Mouse (Mus musculus) right cerebral cortex, postnatal 36 days (tissue): Measurements from ENCODE around the gene Cd7.
"Not testable (repeated sequence)": the region's sequence is repeated elsewhere in the genome, so short reads cannot be mapped to it uniquely, and the experiment has no call there.

ENCODE experiments used
- DNase-seq, 2 experiments: peaks; one replicate each; pipeline ENCODE4 v3.0.0; 2022; ENCODE audit warnings: low spot score in 2 of 2, mixed read lengths in 1 of 2

Cd7 gene

GRCm38 (mm10) chr11:121047826-121048399 is 8.7 kb upstream of the Cd7 start:
- no peak for DNase-seq

DNA sequence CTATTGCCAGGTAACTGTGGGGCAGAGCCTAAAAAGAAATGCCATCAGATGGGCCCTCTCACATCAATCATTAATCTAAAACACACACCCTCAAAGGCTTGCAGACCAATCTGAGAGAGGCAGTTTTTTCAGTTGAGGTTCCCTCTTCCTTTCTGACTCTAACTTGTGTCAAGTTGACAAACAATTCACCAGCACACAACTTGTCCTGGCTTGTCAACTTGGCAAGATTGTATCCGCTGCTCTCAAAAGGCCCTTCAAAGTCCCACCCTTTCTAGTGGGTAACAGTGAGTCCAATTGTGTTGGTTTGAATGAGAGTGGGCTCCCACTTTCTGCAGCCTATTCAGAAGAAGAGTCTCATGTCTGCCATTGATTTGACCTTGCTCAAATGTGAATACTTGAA is 6.1 kb upstream of the Cd7 start:
- no peak for DNase-seq

DNA sequence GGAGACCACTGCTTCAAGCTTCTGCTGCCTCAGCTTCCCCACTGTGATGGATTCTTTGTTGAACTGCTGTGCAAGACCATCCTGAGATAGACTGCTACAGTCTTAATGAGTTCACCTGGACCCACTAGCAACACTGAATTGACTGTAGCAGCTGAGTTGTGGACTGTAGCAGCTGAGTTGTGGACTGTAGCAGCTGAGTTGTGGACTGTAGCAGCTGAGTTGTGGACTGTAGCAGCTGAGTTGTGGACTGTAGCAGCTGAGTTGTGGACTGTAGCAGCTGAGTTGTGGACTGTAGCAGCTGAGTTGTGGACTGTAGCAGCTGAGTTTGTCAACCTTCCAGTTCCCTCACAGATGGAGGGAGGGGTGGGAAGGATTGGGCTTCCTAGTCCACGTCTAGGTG is 3.8 kb upstream of the Cd7 start:
- DNase-seq: not testable (repeated sequence)

- no peak for DNase-seq
These were observed 3.3 kb upstream of the Cd7 start for GRCm38 (mm10) chr11:121042480-121042879.

DNA sequence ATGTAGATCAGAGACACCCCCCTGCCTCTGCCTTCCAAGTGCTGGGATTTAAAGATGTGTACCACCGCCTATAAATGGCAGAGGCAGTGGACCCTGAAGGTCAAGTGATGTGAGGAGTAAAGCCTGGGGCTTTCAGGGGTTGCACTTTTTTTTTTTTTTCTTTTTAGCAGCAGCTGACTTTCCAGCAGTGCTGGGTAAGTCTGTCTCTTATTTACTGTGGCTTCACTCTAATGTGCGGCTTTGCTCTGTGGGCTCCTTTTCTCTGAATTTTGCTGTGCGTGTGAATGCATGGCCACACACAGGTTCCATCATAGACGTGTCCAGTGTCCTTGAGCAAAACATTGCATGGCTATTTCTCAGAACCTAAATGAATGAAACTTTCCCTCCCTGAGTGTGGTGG is 2.4 kb upstream of the Cd7 start:
- no peak for DNase-seq

DNA sequence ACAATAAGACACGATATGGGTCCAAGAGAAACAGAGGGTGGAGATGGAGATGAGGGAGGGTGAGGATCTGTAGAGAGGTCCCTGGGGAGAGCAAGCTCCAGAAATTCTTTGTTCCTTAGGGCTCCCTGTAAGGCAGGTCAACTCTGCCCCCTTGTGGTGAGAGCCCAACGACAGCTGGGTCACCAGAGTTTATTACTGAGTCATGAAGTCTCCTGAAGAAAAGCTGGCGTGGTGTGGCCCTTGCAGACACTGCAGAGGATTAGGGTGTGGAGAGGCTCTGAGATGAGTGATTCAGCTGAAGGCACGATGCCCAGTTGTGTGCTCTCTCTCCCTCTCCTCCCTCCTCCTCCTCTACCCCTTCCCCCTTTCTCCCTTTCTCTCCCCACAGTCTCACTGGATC is 2.0 kb upstream of the Cd7 start:
- peak; percentile 56 to 64 for DNase-seq

DNA sequence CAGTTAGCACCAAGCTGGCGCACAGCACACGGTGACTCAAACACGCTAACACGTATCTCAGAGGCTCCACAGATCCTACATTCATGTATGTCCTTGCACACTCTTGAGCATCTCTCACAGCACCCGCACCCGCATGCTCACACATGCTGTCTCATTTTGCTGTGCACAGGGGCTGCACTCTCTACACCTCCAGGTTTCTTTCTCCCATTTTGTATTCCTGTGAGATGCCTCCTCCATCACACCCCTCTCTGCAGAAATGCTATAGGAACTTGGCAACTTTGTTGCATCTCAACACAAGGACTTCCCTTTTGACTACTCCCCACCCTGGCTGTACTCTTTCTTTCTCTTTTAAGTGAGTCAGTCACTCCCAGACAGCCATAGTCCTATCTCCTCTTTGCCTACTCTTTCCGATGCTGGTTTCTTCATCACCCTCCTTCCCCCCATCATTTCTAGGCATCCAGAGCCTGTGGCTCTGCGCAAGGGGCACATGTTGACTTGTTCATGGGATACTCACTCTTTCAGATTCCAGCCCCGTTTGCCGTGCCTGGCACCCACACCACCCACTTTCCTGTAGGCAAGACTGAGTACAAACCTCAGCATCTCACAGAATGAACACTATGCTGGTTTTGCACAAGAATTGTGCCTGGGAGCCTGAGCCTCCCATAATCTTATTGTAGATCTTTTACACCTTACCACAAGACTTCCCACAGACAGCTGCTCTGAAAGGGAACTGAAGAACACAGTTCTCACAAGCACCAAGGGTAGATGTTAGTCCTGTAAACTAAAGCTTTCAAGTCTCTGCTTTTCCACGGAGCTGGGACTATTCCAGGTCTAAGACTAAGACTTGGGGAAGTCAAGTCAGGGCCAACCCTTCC is 615 bp downstream of the Cd7 start:
- peak; percentile 43 to 50 for DNase-seq

- no peak for DNase-seq
These were observed 6.1 kb downstream of the Cd7 start for GRCm38 (mm10) chr11:121033118-121033517.

DNA sequence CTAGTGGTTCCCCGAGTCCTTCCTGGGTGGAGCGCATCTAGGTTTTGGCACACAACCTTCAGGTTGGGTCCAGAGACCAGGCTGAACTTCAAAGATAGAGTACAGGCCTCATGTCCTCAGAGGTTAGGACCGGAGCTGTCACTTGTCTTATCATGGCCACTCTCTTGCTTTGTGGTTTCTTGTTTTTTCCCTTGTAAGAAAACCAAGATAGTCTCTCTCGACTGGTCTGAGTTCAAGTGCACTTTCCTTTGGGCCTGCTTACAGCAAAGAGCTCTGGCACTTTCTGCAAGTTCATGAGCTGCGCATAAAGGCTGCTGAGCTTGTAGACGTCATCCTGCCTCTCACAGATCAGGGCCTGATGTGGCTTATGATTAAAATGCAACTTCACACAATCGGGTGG is 12.0 kb downstream of the Cd7 start:
- DNase-seq: no peak

DNA sequence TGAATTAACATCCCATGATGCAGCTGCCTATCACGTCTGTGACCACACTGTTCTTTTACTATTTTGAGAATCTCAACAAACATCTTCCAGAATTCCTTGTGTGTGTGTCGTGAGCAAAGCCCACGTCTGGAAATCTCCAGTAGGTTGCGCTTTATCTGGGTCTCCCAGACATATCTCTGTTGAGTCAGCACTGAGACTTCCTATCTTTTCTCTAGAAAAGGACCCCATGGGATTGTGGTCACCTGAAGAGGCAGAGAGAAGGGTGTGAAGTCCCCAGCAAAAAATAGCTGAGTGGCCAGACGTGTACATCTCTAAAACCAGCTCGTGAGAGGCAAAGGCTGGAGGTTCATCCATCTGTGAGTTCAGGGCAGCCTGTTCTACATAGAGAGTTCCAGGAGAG is 15.1 kb downstream of the Cd7 start:
- DNase-seq: peak in 1 of 2 experiments; percentile 38

DNA sequence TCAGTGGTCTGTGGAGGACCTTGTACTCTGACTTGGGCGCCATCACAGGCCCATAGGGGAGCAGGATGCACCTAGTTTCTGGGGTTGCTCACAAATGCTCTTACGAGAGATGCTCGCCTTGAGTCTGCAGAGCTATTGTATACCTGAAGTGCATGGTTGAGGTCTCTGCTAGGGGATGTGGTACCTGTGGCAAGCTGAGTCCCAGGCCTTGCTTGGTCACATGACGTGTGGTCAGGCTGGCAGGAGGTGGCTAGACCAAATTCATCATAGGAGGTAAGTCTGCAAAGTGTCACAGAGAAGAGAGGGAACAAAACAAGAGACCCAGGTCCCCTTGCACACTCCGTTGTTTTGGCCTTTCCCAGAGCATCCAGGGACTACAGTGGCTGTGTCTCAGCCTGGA is 19.7 kb downstream of the Cd7 start:
- DNase-seq: no peak

- DNase-seq: peak in 1 of 2 experiments; percentile 38
These were observed 21.5 kb downstream of the Cd7 start for GRCm38 (mm10) chr11:121017703-121018102.

GRCm38 (mm10) chr11:121015472-121015871 is 23.7 kb downstream of the Cd7 start:
- DNase-seq: no peak

DNA sequence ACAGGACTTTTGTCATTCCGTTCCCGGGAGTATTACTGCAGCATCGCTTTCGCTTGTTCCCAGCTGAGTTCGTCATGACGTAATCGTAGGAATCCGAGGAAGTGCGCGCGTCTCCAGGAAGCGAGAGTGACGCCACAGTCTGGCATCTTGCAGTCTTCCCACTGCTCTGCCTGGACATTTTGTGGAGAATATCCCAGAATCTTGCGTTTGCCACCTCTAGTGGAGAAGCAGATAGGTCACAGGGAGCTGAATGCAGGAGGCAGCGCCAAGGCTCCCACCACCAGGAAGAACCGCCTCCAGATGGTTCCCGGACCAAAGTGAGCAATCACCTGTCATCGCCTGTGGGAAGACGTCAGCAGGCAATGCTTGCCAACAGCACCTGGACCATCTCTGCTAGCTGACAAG is 24.3 kb downstream of the Cd7 start:
- DNase-seq: peak; percentile 59 to 68

DNA sequence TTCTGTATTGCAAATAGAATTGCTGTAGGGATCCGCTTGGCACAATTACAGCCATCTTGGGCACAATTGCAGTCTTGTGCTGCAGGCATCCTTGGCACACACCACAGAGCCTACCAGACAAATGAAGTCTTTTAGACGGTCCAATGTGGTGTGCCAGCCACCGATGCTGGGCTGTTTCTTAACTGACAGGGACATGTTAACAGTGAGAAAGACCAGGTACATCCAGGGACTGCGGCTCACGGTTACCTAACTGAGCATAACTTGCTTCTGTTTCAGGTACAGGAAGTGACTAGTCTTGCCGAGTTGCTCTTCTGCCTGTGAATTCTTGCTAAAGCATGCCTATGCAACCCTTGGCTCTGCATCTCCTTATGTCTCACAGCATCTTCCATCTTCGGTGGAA is 25.6 kb downstream of the Cd7 start:
- no peak for DNase-seq

DNA sequence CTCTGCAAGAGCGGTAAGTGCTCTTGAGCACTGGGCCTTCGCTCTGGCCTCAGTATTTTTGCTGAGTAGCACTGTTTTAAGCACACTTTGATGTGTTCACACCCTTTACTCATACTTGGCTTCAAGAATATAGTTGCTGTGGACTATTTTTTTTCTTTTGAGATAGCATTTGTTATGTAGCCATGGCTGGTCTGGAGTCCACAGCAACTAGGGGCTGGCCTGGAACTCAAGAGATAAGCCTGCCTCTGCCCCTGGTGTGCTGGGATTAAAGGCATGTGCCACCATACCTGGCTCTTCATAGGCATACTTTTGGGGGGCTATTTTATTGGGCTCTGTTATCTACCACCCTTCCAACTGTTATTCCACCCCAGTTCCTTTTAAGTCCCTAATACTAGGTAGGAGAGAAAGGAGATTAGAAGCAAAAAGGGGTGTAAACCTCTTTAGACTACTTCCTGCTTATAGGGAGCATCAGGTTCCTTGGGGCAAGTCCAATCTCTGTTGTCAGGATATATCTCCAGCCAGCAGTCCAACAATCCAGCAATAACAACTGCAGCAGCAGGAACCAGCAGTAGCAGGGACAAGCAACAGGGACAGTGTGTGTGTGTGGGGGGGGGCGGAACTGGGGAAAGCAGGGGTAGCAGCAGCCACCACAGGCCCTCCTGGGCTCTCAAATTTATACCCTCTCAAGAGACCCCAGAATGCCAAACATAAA is 29.0 kb downstream of the Cd7 start:
- no peak for DNase-seq

DNA sequence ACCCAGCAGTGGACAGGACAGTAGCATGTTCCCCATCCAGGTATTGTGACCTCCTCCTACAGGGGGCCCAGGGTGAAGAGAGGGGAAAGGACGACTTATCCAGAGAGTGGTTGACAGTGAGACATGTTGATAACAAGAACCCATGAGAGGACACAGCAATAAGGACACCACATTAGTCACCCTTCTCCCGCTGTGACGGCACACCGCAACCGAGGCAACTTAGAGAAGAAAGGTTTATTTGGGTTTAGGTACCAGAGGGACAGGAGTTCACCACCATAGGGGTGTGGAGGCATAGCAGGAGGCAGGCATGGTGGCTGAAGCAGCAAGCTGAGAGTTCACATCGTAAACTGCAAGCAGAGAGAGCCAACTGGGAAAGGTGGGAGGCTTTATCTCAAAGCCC is 33.0 kb downstream of the Cd7 start:
- DNase-seq: no peak

DNA sequence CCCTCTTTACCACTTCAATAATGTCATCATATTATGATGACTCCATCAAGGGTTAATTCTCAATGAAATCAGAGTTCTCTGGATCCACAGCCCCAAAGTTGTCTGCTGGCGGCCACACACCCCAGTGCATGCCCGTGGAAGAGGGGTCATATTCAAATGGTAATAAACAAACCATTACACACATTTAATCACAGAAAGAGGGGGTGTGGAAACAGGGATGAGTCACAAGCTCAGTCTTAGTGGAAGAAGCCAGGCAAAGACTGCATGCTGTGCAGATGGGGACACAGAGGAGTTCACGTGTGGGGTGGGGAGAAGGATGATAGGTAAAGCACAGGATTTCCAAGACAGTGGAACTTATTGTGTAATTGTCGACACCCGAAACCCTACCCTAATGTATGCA is 34.9 kb downstream of the Cd7 start:
- no peak for DNase-seq

DNA sequence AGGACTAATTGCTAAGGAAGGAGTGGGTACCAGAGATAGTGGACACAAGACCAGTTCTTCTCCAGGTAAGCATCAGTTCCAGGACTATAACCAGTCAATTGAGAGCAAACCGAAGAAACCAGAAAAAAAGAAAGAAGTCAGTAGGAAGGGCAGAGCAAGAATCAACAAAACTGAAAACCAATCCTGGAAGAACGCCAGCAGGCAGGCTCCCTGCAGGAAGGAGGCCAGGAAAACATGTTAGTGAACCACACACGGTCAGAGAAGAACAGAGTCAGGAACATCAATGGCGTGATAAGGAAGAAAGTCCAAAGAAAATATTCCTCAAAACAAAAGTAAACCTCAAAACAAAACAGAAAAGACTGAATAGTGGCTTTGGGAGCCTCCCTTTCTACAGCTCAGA is 37.3 kb downstream of the Cd7 start:
- DNase-seq: no peak

GRCm38 (mm10) chr11:120994741-120995140 is 44.5 kb downstream of the Cd7 start:
- no peak for DNase-seq

DNA sequence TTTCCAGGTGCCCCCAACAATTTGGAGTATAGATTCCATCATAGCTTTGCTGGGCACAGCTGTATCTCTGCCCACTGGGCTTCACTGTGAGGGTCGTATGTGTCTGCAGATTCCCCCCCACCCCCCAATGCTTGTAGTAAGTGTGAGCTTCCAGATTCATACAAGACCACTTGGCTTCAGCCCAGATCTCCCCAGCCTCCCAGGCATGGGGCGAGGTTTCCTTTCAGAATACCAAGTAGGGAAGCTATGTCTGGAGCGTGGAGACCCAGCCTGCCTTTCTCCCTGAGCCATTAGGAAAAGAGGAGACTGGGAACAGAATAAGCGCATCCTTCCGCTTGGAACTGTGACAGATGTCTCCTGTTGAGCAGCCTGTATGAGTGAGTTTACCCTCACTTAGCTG is 45.6 kb downstream of the Cd7 start:
- no peak for DNase-seq

DNA sequence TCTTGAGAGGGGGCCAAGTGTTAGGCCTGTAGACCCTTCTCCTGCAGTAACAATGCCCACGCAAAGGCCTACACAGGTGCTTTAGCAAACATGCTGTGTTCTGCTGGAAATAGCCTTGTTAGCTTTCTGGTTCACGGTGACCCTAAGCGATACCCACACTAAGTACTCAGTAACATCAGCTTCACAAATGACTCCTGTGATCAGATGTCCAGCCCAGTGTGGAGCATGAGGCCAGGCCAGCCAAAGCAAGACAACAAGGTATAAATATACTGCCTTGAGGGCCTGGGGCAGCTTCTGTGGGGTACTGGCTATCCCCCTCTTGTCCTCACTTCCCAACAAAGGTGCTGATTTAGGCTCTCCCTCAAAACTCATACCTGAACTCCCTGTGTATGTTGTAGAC is 46.1 kb downstream of the Cd7 start:
- DNase-seq: no peak

DNA sequence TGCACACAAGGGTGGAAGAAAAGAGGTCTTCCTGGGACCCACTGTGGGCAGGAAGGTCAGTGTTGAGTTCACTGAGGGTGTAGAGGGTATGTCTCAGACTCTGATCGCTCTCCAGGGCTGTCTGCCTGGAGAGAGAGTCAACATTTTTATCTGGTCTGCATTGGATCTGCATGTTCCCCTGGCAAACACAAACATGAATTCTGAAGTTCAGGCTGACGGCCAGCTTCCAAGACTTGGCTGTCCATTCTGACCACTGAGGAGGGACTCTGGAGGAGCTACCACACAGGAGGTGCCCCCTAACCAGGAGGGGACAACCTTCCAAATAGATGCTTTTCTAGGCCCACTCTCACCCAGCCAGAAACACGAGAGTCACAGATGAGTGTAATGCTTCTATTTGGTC is 47.4 kb downstream of the Cd7 start:
- no peak for DNase-seq
